Mouse (Mus musculus): ENCODE results near the gene Akt1.

DNA sequence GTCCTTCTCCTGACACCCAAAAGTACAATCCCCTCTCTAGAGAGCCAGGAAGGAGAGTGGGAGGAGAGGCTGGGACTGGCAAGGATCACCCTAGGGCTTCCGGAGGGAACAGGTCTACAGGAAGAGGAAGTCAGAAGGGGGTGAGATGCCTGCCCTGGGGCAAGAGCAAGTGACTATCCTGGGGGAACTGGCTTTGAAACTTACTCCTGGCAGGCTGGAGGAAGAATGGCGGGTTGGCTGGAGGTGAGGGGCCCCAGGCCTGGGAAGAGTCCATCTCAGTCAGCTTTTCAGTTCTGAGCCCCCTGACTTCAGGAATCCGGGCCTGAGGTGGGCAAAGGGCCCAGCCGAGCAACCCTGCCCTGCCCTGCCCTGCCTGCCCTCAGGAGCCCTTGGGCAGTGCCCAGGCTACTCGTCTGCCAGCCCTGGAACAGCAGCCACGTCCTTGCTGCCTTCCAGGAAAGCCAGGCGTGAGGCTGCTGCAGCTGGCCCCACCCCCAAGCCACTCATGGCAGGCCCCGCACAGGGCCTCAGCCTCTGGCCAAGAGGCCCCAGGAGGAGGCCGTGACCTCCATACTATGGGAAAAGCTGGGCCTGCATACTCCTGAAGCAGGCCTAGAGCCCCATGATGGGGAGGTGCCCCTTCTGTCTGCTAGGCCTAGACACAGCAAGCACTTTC lies 3.8 kb downstream of the Akt1 start:
- TF ChIP-seq CTCF (IDR thresholded peaks at IDR 0.05; ENCODE audit: extremely low read depth, insufficient read depth, insufficient read length, insufficient replicate concordance) = no peak
- TF ChIP-seq POLR2A (IDR thresholded peaks at IDR 0.05; ENCODE audit: low read depth, low read length) = no peak
